Mouse (Mus musculus): Measurements from ENCODE around the gene Gab2.

DNA sequence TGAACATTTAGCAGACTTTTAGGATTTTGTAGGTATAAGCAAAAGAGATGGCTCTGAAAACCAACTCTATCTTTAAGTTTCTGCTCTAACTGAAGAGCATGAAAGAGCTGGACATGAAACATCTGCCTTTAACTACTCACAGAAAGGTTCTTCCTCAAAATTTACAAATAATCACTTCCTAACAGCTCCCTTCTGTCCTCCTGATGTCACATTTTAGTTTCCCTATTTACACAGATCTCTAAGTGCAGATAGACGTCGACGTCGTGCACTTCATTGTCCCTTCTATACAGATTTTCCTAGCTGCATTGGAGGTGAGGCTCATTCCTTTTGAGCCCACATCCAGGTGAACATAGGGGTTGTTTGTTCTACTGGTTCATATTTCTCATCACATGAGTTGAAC lies 90.3 kb downstream of the Gab2 start:
- TF ChIP-seq CTCF (IDR thresholded peaks at IDR 0.05; ENCODE audit: low read depth): no peak
- TF ChIP-seq EP300 (IDR thresholded peaks at IDR 0.05; ENCODE audit: low read depth): no peak

All from liver, postnatal 0 days (tissue).